15 mouse cellular contexts compared by ENCODE assay signal in genomic region chr4:46574841-46575240, GRCm38 (mm10). TPM values are rescaled to one million over a fixed set of nuclear protein-coding genes. Genes with fewer than 3 reads are reported as not detected.
A peak's percentile ranks its signal among the peaks of the same experiment; 100 is the strongest.
DNase-seq lines count a peak whose midpoint lies in the region; ATAC-seq and TF ChIP-seq lines count a peak whose summit lies in the region.
"Had no signal": no experiment of that assay in that cellular context is flagged by ENCODE, and none has a peak within 500 bp of the region (broad histone marks: within the 10 kb centered on the region; RNA-seq: fewer than 3 reads in every experiment).

No protein-coding gene starts in this region.

- H3K4me3 ChIP-seq in MEL (ENCODE audit: control insufficient read depth in 1 of 2, insufficient read depth in 1 of 2, low read depth in 2 of 2, low read length in 2 of 2) = no peak overlapping the region; a peak in 1 of 4 replicates
- H3K4me3 ChIP-seq in liver, embryonic 12.5 days = no peak overlapping the region
- no peak overlapping the region for H3K4me3 ChIP-seq in gastrocnemius, adult 2 months
- H3K4me3 ChIP-seq: embryonic facial prominence, embryonic 13.5 days; forebrain, embryonic 10.5 days; heart, embryonic 13.5 days had no signal

- no peaks in the 10 kb centered on the region for H3K79me2 ChIP-seq in MEL (ENCODE audit: control insufficient read depth, insufficient read depth, low read length, poor library complexity)

- intact Hi-C loops in gastrocnemius, adult 2 months (cut with DNase I) = loop anchor here (1.0 kb wide), 1 partner anchor 10 kb away; no protein-coding TSS in a partner anchor

- H3K4me1 ChIP-seq in MEL (ENCODE audit: control insufficient read depth in 1 of 2, insufficient read depth in 2 of 2, low read length in 2 of 2) = peaks cover 3 to 17% of the 10 kb centered on the region in 2 experiments; a peak in 3 of 4 replicates
- H3K4me1 ChIP-seq in liver, embryonic 12.5 days = peaks cover 14% of the 10 kb centered on the region; the same call in 1 of the 2 replicates
- H3K4me1 ChIP-seq: embryonic facial prominence, embryonic 13.5 days had no signal

- no peak for TF ChIP-seq RAD21 in MEL (IDR thresholded peaks at IDR 0.05; ENCODE audit: low read depth, low read length)

- H3K4me2 ChIP-seq in liver, embryonic 12.5 days = peak overlapping the region; percentile 9; the same call in 1 of the 2 replicates
- H3K4me2 ChIP-seq: embryonic facial prominence, embryonic 13.5 days; heart, embryonic 13.5 days had no signal

- peaks cover 0 to 14% of the 10 kb centered on the region in 2 experiments; a peak in 2 of 4 replicates for H3K36me3 ChIP-seq in MEL (ENCODE audit: control insufficient read depth in 1 of 2, insufficient read depth in 2 of 2, low read length in 2 of 2)
- no peaks in the 10 kb centered on the region for H3K36me3 ChIP-seq in liver, embryonic 12.5 days
- H3K36me3 ChIP-seq: embryonic facial prominence, embryonic 13.5 days; forebrain, embryonic 10.5 days; heart, embryonic 13.5 days had no signal

- peaks cover 0 to 2% of the 10 kb centered on the region in 2 experiments; a peak in 1 of 4 replicates for H3K27me3 ChIP-seq in MEL (ENCODE audit: control insufficient read depth in 1 of 2, insufficient read depth in 2 of 2, low read length in 2 of 2)
- 0 out of 2 replicates have a peak, but pooled peaks cover 8% of the 10 kb centered on the region for H3K27me3 ChIP-seq in liver, embryonic 12.5 days (replicated peaks)
- H3K27me3 ChIP-seq: embryonic facial prominence, embryonic 13.5 days; heart, embryonic 13.5 days had no signal

- no peak for TF ChIP-seq POLR2A in MEL (IDR thresholded peaks at IDR 0.05; ENCODE audit: control insufficient read depth in 1 of 2, insufficient read depth in 1 of 2, low read depth in 1 of 2, low read length in 2 of 2, poor library complexity in 1 of 2)

- H3K9me3 ChIP-seq in MEL (replicated peaks; ENCODE audit: insufficient read depth, low read length) = no peaks in the 10 kb centered on the region
- no peaks in the 10 kb centered on the region for H3K9me3 ChIP-seq in liver, embryonic 12.5 days (replicated peaks)
- H3K9me3 ChIP-seq: heart, embryonic 13.5 days had no signal

- no peak for ATAC-seq in liver, embryonic 12.5 days
- ATAC-seq in megakaryocyte progenitor cell, adult 5-6 weeks (replicated peaks; ENCODE audit: poor library complexity) = peak; percentile 44
- ATAC-seq: CD4-positive, CD25-positive, alpha-beta regulatory T cell, adult 4 months had no signal

- peak overlapping the region; percentile 10; the same call in 1 of the 2 replicates for H3K9ac ChIP-seq in MEL (ENCODE audit: control insufficient read depth, low read depth, low read length, poor library complexity, severe bottlenecking)
- no peak overlapping the region for H3K9ac ChIP-seq in liver, embryonic 12.5 days
- H3K9ac ChIP-seq: embryonic facial prominence, embryonic 13.5 days; heart, embryonic 13.5 days had no signal

- no peak for TF ChIP-seq EP300 in MEL (IDR thresholded peaks at IDR 0.05; ENCODE audit: low read depth in 1 of 2, low read length in 2 of 2)

- DNase-seq in kidney, postnatal 10 days = peak; percentile 3
- DNase-seq in kidney, postnatal 25 days = no peak
- DNase-seq in MEL (ENCODE audit: low read depth, low spot score) = no peak
- no peak for DNase-seq in gastrocnemius, adult 2 months
- DNase-seq in right cerebral cortex, adult 2 months (ENCODE audit: low spot score in 2 of 2) = no peak
- DNase-seq: kidney, adult 2 months; kidney, postnatal 4 days; spleen, adult 18-20 months had no signal

- WGBS in liver, embryonic 12.5 days (ENCODE audit: insufficient replicate concordance) = 32% methylated on average over 12 of the region's 12 CpGs

- peak overlapping the region; percentile 44 for H3K27ac ChIP-seq in MEL (ENCODE audit: control insufficient read depth, low read depth, low read length)
- no peak overlapping the region; the same call in 1 of the 2 replicates for H3K27ac ChIP-seq in liver, embryonic 12.5 days
- H3K27ac ChIP-seq in gastrocnemius, adult 2 months = no peak overlapping the region
- H3K27ac ChIP-seq: embryonic facial prominence, embryonic 13.5 days; forebrain, embryonic 10.5 days; heart, embryonic 13.5 days; stomach, postnatal 0 days had no signal

- TF ChIP-seq CTCF in MEL (IDR thresholded peaks at IDR 0.05 in 2 of 3, conservative IDR thresholded peaks at IDR 0.05 in 1 of 3; ENCODE audit: control insufficient read depth in 1 of 3, insufficient read depth in 1 of 3, low read depth in 2 of 3, low read length in 3 of 3, poor library complexity in 1 of 3, severe bottlenecking in 1 of 3) = no peak
- TF ChIP-seq CTCF in gastrocnemius, adult 2 months (IDR thresholded peaks at IDR 0.05) = no peak

TF ChIP-seq in MEL, 35 proteins besides CTCF, POLR2A, EP300 and RAD21:
- TF ChIP-seq TBP (IDR thresholded peaks at IDR 0.05; ENCODE audit: low read depth, low read length) (no peak), POLR2AphosphoS2 (IDR thresholded peaks at IDR 0.05; ENCODE audit: low read length) (no peak), SMC3 (IDR thresholded peaks at IDR 0.05; ENCODE audit: low read depth, low read length) (no peak), CHD2 (IDR thresholded peaks at IDR 0.05; ENCODE audit: low read length) (no peak), JUND (IDR thresholded peaks at IDR 0.05; ENCODE audit: low read depth, low read length) (no peak), USF2 (IDR thresholded peaks at IDR 0.05; ENCODE audit: borderline replicate concordance in 1 of 2, insufficient read depth in 1 of 2, low read depth in 1 of 2, low read length in 2 of 2) (no peak), ZC3H11A (IDR thresholded peaks at IDR 0.05; ENCODE audit: low read depth, low read length) (no peak), MYB (IDR thresholded peaks at IDR 0.05; ENCODE audit: low read depth, low read length) (no peak)

RNA-seq across cellular contexts. Expression of gene Coro2a, which starts 27.2 kb away (rescaled TPM):
- total RNA-seq in MEL (2012; rRNA removed) = 0.35 and 1.2 TPM in 2 replicates
- 1 to 10 TPM in 1 of 2 experiments, not detected in 1; 6.8 TPM for polyA plus RNA-seq in MEL (2012; ENCODE audit: insufficient read depth in 1 of 2, insufficient read length in 2 of 2, low read depth in 1 of 2, low replicate concordance in 2 of 2, missing spikeins in 1 of 2)
- 4.9 and 5.2 TPM in 2 replicates for polyA plus RNA-seq in liver, embryonic 12.5 days (2016; fragmentation: Nextera tagmentation; extraction: Ambion mirVana)
- total RNA-seq in megakaryocyte progenitor cell, adult 5-6 weeks (2015) = 42.3 and 51.4 TPM in 2 replicates
- total RNA-seq in megakaryocyte progenitor cell, adult 5-6 weeks (2017) = 24.4 and 25.7 TPM in 2 replicates
- under 1 TPM; 0.10 to 0.39 TPM for total RNA-seq in gastrocnemius, adult 2 months (2021)

RNA-seq across cellular contexts. Expression of gene Trim14, which starts 38.9 kb away (rescaled TPM):
- total RNA-seq in MEL (2012; rRNA removed) = 0.82 and 1.1 TPM in 2 replicates
- 1 to 10 TPM in 1 of 2 experiments, not detected in 1; 5.1 TPM for polyA plus RNA-seq in MEL (2012; ENCODE audit: insufficient read depth in 1 of 2, insufficient read length in 2 of 2, low read depth in 1 of 2, low replicate concordance in 2 of 2, missing spikeins in 1 of 2)
- polyA plus RNA-seq in liver, embryonic 12.5 days (2016; fragmentation: Nextera tagmentation; extraction: Ambion mirVana) = 8.5 and 8.9 TPM in 2 replicates
- 11.5 and 11.7 TPM in 2 replicates for total RNA-seq in megakaryocyte progenitor cell, adult 5-6 weeks (2015)
- 16.5 and 25.2 TPM in 2 replicates for total RNA-seq in megakaryocyte progenitor cell, adult 5-6 weeks (2017)
- 1 to 10 TPM in 1 of 2 experiments, under 1 TPM in 1; 0.56 to 1.2 TPM for total RNA-seq in gastrocnemius, adult 2 months (2021)

Comparison
In these comparisons a context has a peak if more than half of its experiments do, and no peak if none do; other contexts are left out.
1. RNA of gene Coro2a, which starts 27.2 kb away (total RNA-seq): 24.4 to 51.4 TPM in megakaryocyte progenitor cell, adult 5-6 weeks; 0.10 to 0.39 TPM in gastrocnemius, adult 2 months and 0.35 to 1.2 TPM in MEL; every median in the first group is over 10 times any median in the second.